Mouse (Mus musculus) embryonic facial prominence, embryonic 12.5 days (tissue): ENCODE data around the gene Tspan18. TPM values are rescaled to one million over a fixed set of nuclear protein-coding genes. Genes with fewer than 3 reads are reported as not detected.

Source experiments
- ATAC-seq: fragments of 200-750 bp; cut with Nextera tagmentation; 2 replicates; pipeline ENCODE4 v1.8.0; 2017; ENCODE audit not compliant: insufficient number of reproducible peaks, insufficient read depth, low FRiP score, low TSS enrichment
- H3K27ac ChIP-seq: fragments of 300-500 bp; sonication (generic); 2 replicates; pipeline ENCODE4 v1.5.1; 2016; ENCODE audit warnings: mild to moderate bottlenecking
- H3K27me3 ChIP-seq: fragments of 300-500 bp; sonication (generic); 2 replicates; pipeline ENCODE4 v1.6.1; 2016; ENCODE audit warnings: mild to moderate bottlenecking, moderate library complexity
- H3K36me3 ChIP-seq: fragments of 300-500 bp; sonication (generic); 2 replicates; pipeline ENCODE4 v1.6.1; 2016; ENCODE audit warnings: mild to moderate bottlenecking
- H3K4me1 ChIP-seq: fragments of 300-500 bp; sonication (generic); 2 replicates; pipeline ENCODE4 v1.6.1; 2016
- H3K4me2 ChIP-seq: fragments of 300-500 bp; sonication (generic); replicated peaks from 2 replicates; pipeline ENCODE4 v1.6.1; 2016; ENCODE audit warnings: mild to moderate bottlenecking, moderate library complexity
- H3K4me3 ChIP-seq: fragments of 300-500 bp; sonication (generic); 2 replicates; pipeline ENCODE4 v1.5.1; 2016; ENCODE audit warnings: mild to moderate bottlenecking
- H3K9ac ChIP-seq: fragments of 300-500 bp; sonication (generic); 2 replicates; pipeline ENCODE4 v1.6.1; 2016; ENCODE audit warnings: mild to moderate bottlenecking, moderate library complexity
- H3K9me3 ChIP-seq: fragments of 300-500 bp; sonication (generic); 2 replicates; pipeline ENCODE4 v1.6.1; 2016; ENCODE audit warnings: mild to moderate bottlenecking, moderate library complexity
- WGBS: fragments of 180-500 bp; shearing (Covaris S2); methylation state at CpG from one replicate; pipeline ENCODE4 v1.1.7; 2016; 5-methylcytosine and 5-hydroxymethylcytosine counted together
- polyA plus RNA-seq: library from polyadenylated mRNA; unstranded; fragments of >200 nt; fragmentation: Nextera tagmentation; extraction: Ambion mirVana; gene quantifications from 2 replicates; pipeline ENCODE4 v1.2.1, GENCODE M21; 2016

Tspan18 gene
- polyA plus RNA-seq, 1 experiment from 2014 or later: 16.3 TPM

- Histone ChIP-seq H3K4me1 (peaks cover 35% of the 10 kb centered on the region), H3K4me2 (peak overlapping the region; percentile 99), H3K27me3 (peaks cover 16% of the 10 kb centered on the region; the same call in 1 of the 2 replicates), H3K9ac (peak overlapping the region; percentile 86), H3K9me3 (no peaks in the 10 kb centered on the region), H3K27ac (peak overlapping the region; percentile 65), H3K4me3 (peak overlapping the region; percentile 77), H3K36me3 (no peaks in the 10 kb centered on the region)
- ATAC-seq: no peak
- 8% methylated on average over 19 of the region's 19 CpGs for WGBS
Measured at GRCm38 (mm10) chr2:93188761-93189458, 145.4 kb downstream of the Tspan18 start.

GRCm38 (mm10) chr2:93188020-93188760, 146.1 kb downstream of the Tspan18 start:
- ATAC-seq: no peak
- peak overlapping the region; percentile 77 for H3K4me3 ChIP-seq
- H3K9ac ChIP-seq: peak overlapping the region; percentile 86
- H3K36me3 ChIP-seq: no peaks in the 10 kb centered on the region
- WGBS: under 1% methylated on average over 53 of the region's 53 CpGs
- H3K27me3 ChIP-seq: peaks cover 18% of the 10 kb centered on the region; the same call in 1 of the 2 replicates
- H3K4me1 ChIP-seq: peaks cover 35% of the 10 kb centered on the region
- peak overlapping the region; percentile 65 for H3K27ac ChIP-seq
- H3K9me3 ChIP-seq: no peaks in the 10 kb centered on the region
- H3K4me2 ChIP-seq: peak overlapping the region; percentile 99

GRCm38 (mm10) chr2:93187323-93187996, 146.8 kb downstream of the Tspan18 start, which contains the start of gene Trp53i11:
Gene Trp53i11, plus strand, starts transcription at chr2:93187548.
- H3K36me3 ChIP-seq: no peaks in the 10 kb centered on the region
- H3K27ac ChIP-seq: peak within 1 kb of the TSS; percentile 65
- ATAC-seq: peak; percentile 73
- H3K9me3 ChIP-seq: no peaks in the 10 kb centered on the region
- H3K4me3 ChIP-seq: peak within 1 kb of the TSS; percentile 77
- peak within 1 kb of the TSS; percentile 86 for H3K9ac ChIP-seq
- peak within 1 kb of the TSS; percentile 99 for H3K4me2 ChIP-seq
- H3K4me1 ChIP-seq: peaks cover 30% of the 10 kb centered on the region
- H3K27me3 ChIP-seq: peaks cover 23% of the 10 kb centered on the region; the same call in 1 of the 2 replicates
- WGBS: under 1% methylated on average over 67 of the region's 69 CpGs

GRCm38 (mm10) chr2:93182859-93183258, 151.4 kb downstream of the Tspan18 start:
- ATAC-seq: no peak
- Histone ChIP-seq H3K4me1 (peaks cover 12% of the 10 kb centered on the region; the same call in 1 of the 2 replicates), H3K36me3 (no peaks in the 10 kb centered on the region), H3K9ac (no peak overlapping the region), H3K9me3 (no peaks in the 10 kb centered on the region), H3K4me3 (no peak overlapping the region), H3K27ac (no peak overlapping the region), H3K27me3 (peaks cover 68% of the 10 kb centered on the region), H3K4me2 (no peak overlapping the region)
- WGBS: 79% methylated on average over 11 of the region's 11 CpGs

GRCm38 (mm10) chr2:93180077-93180844, 154.0 kb downstream of the Tspan18 start:
- H3K27me3 ChIP-seq: peaks cover 58% of the 10 kb centered on the region
- 0 out of 2 replicates have a peak overlapping the region, but pooled peaks have one; percentile 5 for H3K27ac ChIP-seq
- no peak for ATAC-seq
- WGBS: 2% methylated on average over 41 of the region's 41 CpGs
- H3K4me1 ChIP-seq: peaks cover 31% of the 10 kb centered on the region
- peak overlapping the region; percentile 49 for H3K9ac ChIP-seq
- H3K4me3 ChIP-seq: peak overlapping the region; percentile 27
- H3K4me2 ChIP-seq: peak overlapping the region; percentile 58
- H3K36me3 ChIP-seq: no peaks in the 10 kb centered on the region
- no peaks in the 10 kb centered on the region for H3K9me3 ChIP-seq

GRCm38 (mm10) chr2:93179603-93180002, 154.7 kb downstream of the Tspan18 start:
- peak overlapping the region; percentile 49; the same call in 1 of the 2 replicates for H3K9ac ChIP-seq
- WGBS: 47% methylated on average over 5 of the region's 5 CpGs
- no peak overlapping the region for H3K4me3 ChIP-seq
- peaks cover 58% of the 10 kb centered on the region for H3K27me3 ChIP-seq
- peak overlapping the region; percentile 58 for H3K4me2 ChIP-seq
- H3K9me3 ChIP-seq: no peaks in the 10 kb centered on the region
- H3K36me3 ChIP-seq: no peaks in the 10 kb centered on the region
- ATAC-seq: no peak
- H3K4me1 ChIP-seq: peaks cover 37% of the 10 kb centered on the region
- no peak overlapping the region for H3K27ac ChIP-seq

- H3K4me1 ChIP-seq: peaks cover 39% of the 10 kb centered on the region
- H3K27ac ChIP-seq: no peak overlapping the region
- H3K27me3 ChIP-seq: peaks cover 54% of the 10 kb centered on the region
- H3K9ac ChIP-seq: no peak overlapping the region
- WGBS: 81% methylated on average over 4 of the region's 4 CpGs
- no peak overlapping the region for H3K4me3 ChIP-seq
- no peaks in the 10 kb centered on the region for H3K36me3 ChIP-seq
- H3K9me3 ChIP-seq: no peaks in the 10 kb centered on the region
- ATAC-seq: no peak
- no peak overlapping the region for H3K4me2 ChIP-seq
Measured at GRCm38 (mm10) chr2:93178313-93178677, 156.0 kb downstream of the Tspan18 start.

DNA sequence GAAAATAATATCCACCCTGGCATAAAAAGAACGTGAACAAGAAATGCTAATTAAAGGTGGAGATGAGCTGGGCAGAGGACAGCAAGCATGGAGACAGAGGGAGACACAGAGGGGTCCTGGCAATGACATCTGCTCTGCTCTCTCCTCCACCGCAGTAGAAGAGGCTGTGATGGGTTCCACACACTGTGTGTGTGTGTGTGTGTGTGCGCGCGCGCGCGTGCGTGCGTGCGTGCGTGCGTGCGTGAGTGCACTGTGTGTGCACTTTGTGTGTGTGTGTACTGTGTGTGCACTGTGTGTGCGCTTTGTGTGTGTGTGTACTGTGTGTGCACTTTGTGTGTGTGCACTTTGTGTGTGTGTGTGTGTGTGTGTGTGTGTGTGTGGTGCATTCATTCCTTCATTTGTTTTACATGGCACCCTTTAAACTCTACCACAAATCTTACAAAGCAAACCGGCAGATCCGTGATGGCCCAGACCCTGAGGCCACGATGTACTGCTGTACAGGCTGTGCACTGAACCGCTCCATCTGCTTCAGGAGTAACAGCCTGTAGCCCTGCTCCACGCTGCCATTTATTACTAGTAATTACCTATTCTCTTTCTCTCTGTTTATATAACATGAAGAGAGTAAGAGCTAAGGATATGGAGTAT, 156.5 kb downstream of the Tspan18 start:
- Histone ChIP-seq H3K4me1 (peaks cover 39% of the 10 kb centered on the region), H3K27ac (no peak overlapping the region), H3K9ac (no peak overlapping the region), H3K4me2 (no peak overlapping the region), H3K27me3 (peaks cover 51% of the 10 kb centered on the region), H3K36me3 (no peaks in the 10 kb centered on the region), H3K9me3 (no peaks in the 10 kb centered on the region), H3K4me3 (no peak overlapping the region)
- 76% methylated on average over 20 of the region's 20 CpGs for WGBS
- ATAC-seq: no peak

DNA sequence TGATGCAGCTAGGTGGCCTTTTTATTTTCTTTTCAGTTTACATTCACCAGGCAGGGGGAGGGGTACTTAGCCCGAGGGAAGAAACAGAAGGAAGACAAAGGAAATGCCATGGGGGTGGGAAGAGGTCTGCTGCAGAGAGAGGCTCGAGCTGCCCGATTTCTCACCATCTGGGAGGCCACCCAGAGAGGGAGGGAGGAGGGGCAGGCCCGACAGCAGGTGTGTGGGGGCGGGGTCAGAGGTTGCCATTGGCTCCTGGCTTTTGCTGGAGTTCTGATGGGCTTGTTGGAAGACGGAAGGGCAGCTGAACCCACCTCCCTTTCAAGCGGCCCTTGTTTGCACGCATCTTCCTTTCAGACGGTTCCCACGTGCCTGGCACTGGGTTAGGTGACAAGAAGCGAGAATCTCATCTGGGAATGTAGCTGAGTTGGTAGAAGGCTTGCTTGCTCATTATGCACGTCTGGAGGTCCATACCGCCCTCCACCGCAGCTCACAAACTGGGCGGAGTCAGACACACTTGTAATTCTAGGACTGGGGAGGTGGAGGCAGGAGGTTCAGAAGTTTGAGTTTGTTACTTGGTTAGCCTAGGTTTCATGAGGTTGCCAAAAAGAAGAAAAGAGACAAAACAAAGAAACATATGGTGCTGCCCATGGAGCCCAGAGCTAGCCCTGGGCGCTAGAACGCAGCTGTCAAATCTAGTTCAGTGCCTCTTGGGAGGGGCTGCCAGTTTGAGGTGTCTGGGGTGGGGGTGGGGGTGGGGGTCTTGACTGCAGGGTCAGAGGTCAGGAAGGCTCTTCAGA, 157.2 kb downstream of the Tspan18 start:
- Histone ChIP-seq H3K9ac (no peak overlapping the region), H3K27ac (0 out of 2 replicates have a peak overlapping the region, but pooled peaks have one; percentile 23), H3K4me2 (peak overlapping the region; percentile 28), H3K9me3 (no peaks in the 10 kb centered on the region), H3K27me3 (peaks cover 44% of the 10 kb centered on the region), H3K4me1 (peaks cover 39% of the 10 kb centered on the region), H3K36me3 (no peaks in the 10 kb centered on the region), H3K4me3 (no peak overlapping the region)
- WGBS: 2% methylated on average over 17 of the region's 17 CpGs
- ATAC-seq: 0 out of 2 replicates have a peak, but pooled peaks have one; percentile 29

- ATAC-seq: no peak
- H3K4me1 ChIP-seq: peaks cover 39% of the 10 kb centered on the region
- 14% methylated on average over 4 of the region's 4 CpGs for WGBS
- H3K27me3 ChIP-seq: peaks cover 36% of the 10 kb centered on the region
- H3K4me2 ChIP-seq: peak overlapping the region; percentile 28; the same call in 1 of the 2 replicates
- no peak overlapping the region for H3K4me3 ChIP-seq
- H3K27ac ChIP-seq: 0 out of 2 replicates have a peak overlapping the region, but pooled peaks have one; percentile 58
- H3K9me3 ChIP-seq: no peaks in the 10 kb centered on the region
- H3K36me3 ChIP-seq: no peaks in the 10 kb centered on the region
- no peak overlapping the region for H3K9ac ChIP-seq
Measured at GRCm38 (mm10) chr2:93176193-93176798, 158.0 kb downstream of the Tspan18 start.
